Mouse (Mus musculus) limb, embryonic 11.5 days (tissue): ENCODE results near the gene Trpm3. TPM values are rescaled to one million over a fixed set of nuclear protein-coding genes. Genes with fewer than 3 reads are reported as not detected.

Experiments used
- ATAC-seq: fragments of 200-750 bp; cut with Nextera tagmentation; 2 replicates; pipeline ENCODE4 v1.8.0; 2017; ENCODE audit warnings: low read depth; ENCODE audit not compliant: insufficient number of reproducible peaks, low FRiP score, low TSS enrichment
- DNase-seq: peaks from one replicate; pipeline ENCODE4 v3.0.0-alpha.2; 2015; ENCODE audit warnings: low spot score
- H3K27ac ChIP-seq: fragments of 300-500 bp; sonication (generic); replicated peaks from 2 replicates; pipeline ENCODE4 v1.5.1; 2014; ENCODE audit warnings: low read depth, mild to moderate bottlenecking, low read length
- H3K27me3 ChIP-seq: fragments of 300-500 bp; sonication (generic); 2 replicates; pipeline ENCODE4 v1.6.1; 2014; ENCODE audit warnings: mild to moderate bottlenecking, low read length, mixed read lengths; ENCODE audit not compliant: control insufficient read depth, insufficient read depth
- H3K36me3 ChIP-seq: fragments of 300-500 bp; sonication (generic); 2 replicates; pipeline ENCODE4 v1.6.1; 2014; ENCODE audit warnings: mild to moderate bottlenecking, low read length, moderate library complexity, mixed read lengths; ENCODE audit not compliant: control insufficient read depth, insufficient read depth
- H3K4me1 ChIP-seq: fragments of 300-500 bp; sonication (generic); 2 replicates; pipeline ENCODE4 v1.6.1; 2014; ENCODE audit warnings: low read length, mixed read lengths; ENCODE audit not compliant: control insufficient read depth, insufficient read depth
- H3K4me2 ChIP-seq: fragments of 300-500 bp; sonication (generic); 2 replicates; pipeline ENCODE4 v1.6.1; 2014; ENCODE audit warnings: low read depth, mild to moderate bottlenecking, moderate library complexity; ENCODE audit not compliant: severe bottlenecking
- H3K4me3 ChIP-seq: fragments of 300-500 bp; sonication (generic); 2 replicates; pipeline ENCODE4 v1.5.1; 2014; ENCODE audit warnings: low read depth, low read length
- H3K9ac ChIP-seq: fragments of 300-500 bp; sonication (generic); 2 replicates; pipeline ENCODE4 v1.6.1; 2014; ENCODE audit warnings: mild to moderate bottlenecking, low read length
- H3K9me3 ChIP-seq: fragments of 300-500 bp; sonication (generic); 2 replicates; pipeline ENCODE4 v1.6.1; 2016; ENCODE audit warnings: low read length; ENCODE audit not compliant: control insufficient read depth
- WGBS: fragments of 180-500 bp; shearing (Covaris S2); extraction: QIAGEN DNeasy Blood & Tissue Kit; methylation state at CpG from one replicate; pipeline ENCODE4 v1.1.7; 2014; 5-methylcytosine and 5-hydroxymethylcytosine counted together
- polyA plus RNA-seq: library from polyadenylated mRNA; unstranded; fragments of >200 nt; fragmentation: Nextera tagmentation; extraction: Ambion mirVana; gene quantifications from 2 replicates; pipeline ENCODE4 v1.2.1, GENCODE M21; 2014

Trpm3 gene
- polyA plus RNA-seq, 1 experiment from 2014 or later: 1.7 TPM

DNA sequence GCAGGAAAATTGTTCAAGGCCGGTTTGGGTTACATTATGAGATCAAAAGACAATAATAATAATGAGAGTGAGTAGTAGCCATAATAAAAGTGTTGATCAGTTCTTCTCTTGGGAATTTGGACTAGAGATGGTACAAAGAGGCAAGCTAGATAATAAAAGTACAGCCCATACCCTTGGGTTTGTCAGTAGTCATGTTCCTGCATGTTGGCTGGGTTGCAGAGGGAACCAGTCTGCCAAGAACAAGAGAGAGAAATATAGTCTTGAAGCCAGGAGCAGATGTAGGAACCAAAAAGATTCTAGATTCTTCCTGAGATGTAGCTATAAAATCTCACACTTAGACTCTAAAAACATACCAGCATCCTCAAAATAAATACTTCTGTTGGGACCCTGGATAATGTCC is 861.4 kb downstream of the Trpm3 start:
- Histone ChIP-seq H3K27me3 (no peaks in the 10 kb centered on the region), H3K4me2 (no peak overlapping the region), H3K4me1 (no peaks in the 10 kb centered on the region), H3K9me3 (no peaks in the 10 kb centered on the region), H3K27ac (no peak overlapping the region), H3K4me3 (no peak overlapping the region), H3K36me3 (no peaks in the 10 kb centered on the region), H3K9ac (no peak overlapping the region)
- no peak for ATAC-seq
- 91% methylated on average over 1 of the region's 1 CpGs for WGBS
- no peak for DNase-seq

DNA sequence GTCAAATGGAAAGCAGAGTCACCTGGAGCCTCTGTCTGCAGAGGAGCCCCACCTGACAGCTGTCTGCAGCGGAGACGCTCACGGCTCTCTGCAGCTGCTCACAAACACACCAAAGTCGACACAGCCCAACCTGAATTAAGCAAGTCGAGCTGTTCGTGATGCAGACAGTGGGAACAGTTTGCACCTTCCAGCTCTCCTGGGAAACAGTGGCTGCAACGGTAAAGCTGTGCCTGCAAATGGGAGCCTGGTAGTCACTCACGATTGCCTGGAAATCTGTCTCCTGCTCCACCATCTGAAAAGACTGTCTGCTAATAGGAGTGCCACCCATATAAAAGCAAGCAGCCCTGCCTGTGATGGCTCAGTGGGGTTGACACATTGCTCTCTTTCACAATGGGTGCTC is 865.0 kb downstream of the Trpm3 start:
- no peak for ATAC-seq
- WGBS: 29% methylated on average over 8 of the region's 8 CpGs
- H3K36me3 ChIP-seq: no peaks in the 10 kb centered on the region
- H3K4me1 ChIP-seq: no peaks in the 10 kb centered on the region
- H3K27me3 ChIP-seq: no peaks in the 10 kb centered on the region
- H3K9me3 ChIP-seq: no peaks in the 10 kb centered on the region
- H3K9ac ChIP-seq: no peak overlapping the region
- DNase-seq: no peak
- H3K4me3 ChIP-seq: no peak overlapping the region
- H3K4me2 ChIP-seq: no peak overlapping the region
- no peak overlapping the region for H3K27ac ChIP-seq

DNA sequence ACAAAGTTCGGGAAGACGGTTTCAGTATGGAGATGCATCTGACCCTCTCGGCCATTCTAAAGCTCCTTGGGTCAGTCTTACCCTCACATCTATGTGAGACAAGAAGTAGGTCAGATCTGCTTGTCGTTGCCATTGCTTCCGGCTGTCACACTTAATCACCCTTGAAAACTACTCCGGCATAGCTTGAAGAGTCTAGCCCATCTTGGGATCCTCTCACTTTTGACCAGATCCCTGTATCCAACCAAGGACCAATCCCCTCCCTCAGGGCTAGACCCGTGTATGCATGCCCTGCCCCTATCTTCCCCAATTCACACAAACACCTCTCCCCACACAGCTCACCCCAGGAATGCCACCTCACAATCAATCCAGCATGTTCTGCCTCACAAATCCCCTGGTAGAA is 867.0 kb downstream of the Trpm3 start:
- DNase-seq: no peak
- H3K27ac ChIP-seq: no peak overlapping the region
- no peaks in the 10 kb centered on the region for H3K4me1 ChIP-seq
- H3K27me3 ChIP-seq: no peaks in the 10 kb centered on the region
- no peak for ATAC-seq
- WGBS: 90% methylated on average over 7 of the region's 7 CpGs
- H3K4me2 ChIP-seq: no peak overlapping the region
- no peaks in the 10 kb centered on the region for H3K9me3 ChIP-seq
- H3K4me3 ChIP-seq: no peak overlapping the region
- no peaks in the 10 kb centered on the region for H3K36me3 ChIP-seq
- no peak overlapping the region for H3K9ac ChIP-seq

DNA sequence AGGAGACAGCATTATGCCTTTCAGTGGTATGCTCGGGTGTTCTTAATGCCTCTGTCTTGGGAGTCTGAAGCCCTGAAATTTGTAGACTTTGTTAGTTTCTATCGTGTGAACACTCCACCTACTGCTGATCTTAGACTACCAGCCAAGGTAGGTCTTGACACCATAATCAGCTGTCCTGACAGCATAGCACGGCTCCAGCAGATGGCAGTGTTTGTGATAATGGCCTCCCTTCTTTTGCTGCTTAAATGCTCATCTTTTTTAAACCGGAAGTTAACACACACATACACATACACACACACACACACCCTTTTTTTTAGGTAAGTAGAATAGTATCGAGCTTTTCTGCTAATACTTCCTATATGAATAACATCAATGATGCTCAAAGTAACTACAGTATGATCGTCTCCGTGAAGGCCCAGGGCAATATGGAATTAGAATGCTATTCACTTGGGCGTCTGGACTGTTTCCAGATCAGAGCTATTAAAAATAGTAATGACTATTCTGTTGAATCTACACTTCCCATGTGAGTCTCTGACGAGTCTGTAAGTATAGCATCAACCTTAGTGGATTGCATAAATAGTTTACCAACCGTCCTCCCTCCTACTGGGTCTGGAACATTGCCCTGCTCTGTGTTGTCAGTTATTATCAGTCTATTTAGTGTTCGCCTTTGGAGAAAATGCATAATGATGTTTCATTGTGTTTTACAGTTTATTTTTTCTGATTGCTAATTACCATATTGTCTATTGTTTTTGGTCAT is 867.8 kb downstream of the Trpm3 start:
- Histone ChIP-seq H3K27ac (no peak overlapping the region), H3K9ac (no peak overlapping the region), H3K27me3 (no peaks in the 10 kb centered on the region), H3K36me3 (no peaks in the 10 kb centered on the region), H3K4me3 (no peak overlapping the region), H3K9me3 (no peaks in the 10 kb centered on the region), H3K4me2 (no peak overlapping the region), H3K4me1 (no peaks in the 10 kb centered on the region)
- 77% methylated on average over 11 of the region's 11 CpGs for WGBS
- ATAC-seq: no peak
- no peak for DNase-seq

DNA sequence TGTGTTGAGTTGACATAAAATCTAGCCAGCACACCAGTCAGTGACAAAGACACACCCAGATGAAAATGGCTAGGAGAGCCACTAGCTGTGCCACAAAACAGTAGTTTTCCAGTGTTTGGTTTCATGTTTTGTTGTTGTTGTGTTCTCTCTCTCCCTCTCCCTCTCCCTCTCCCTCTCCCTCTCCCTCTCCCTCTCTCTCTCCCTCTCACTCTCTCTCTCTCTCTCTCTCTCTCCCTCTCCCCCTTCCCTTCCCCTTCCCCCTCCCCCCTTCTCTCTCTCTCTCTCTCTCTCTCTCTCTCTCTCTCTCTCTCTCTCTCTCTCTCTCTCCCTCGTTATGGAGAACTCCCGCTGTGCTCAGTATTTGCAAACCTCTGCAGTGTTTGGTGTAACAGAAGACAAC is 874.8 kb downstream of the Trpm3 start:
- no peaks in the 10 kb centered on the region for H3K36me3 ChIP-seq
- no peak for DNase-seq
- WGBS: no CpG with 5 or more reads among the region's 2 CpGs
- no peak overlapping the region for H3K27ac ChIP-seq
- ATAC-seq: no peak
- no peak overlapping the region for H3K4me2 ChIP-seq
- no peaks in the 10 kb centered on the region for H3K9me3 ChIP-seq
- no peak overlapping the region for H3K4me3 ChIP-seq
- no peaks in the 10 kb centered on the region for H3K27me3 ChIP-seq
- H3K4me1 ChIP-seq: no peaks in the 10 kb centered on the region
- no peak overlapping the region for H3K9ac ChIP-seq

DNA sequence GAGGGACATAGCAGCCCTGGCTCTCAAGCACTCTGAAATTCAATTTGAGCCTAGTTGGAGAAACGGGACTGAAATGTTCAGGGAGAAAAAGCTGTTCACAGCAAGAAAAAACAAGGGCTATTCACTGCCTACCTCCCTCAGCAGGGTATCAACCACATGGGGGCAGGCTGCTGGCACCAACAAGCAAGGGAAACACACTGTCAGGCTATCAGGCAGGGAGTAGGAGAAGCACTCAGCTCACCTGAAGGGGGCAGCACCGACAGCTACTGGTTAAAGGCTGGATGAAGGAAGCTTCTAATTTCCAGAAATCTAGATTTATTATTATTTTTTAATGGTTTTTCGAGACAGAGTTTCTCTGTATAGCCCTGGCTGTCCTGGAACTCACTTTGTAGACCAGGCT is 876.7 kb downstream of the Trpm3 start:
- no peaks in the 10 kb centered on the region for H3K4me1 ChIP-seq
- ATAC-seq (no peak), DNase-seq (peak; percentile 29)
- H3K27me3 ChIP-seq: no peaks in the 10 kb centered on the region
- H3K27ac ChIP-seq: no peak overlapping the region
- no peak overlapping the region for H3K4me3 ChIP-seq
- no peaks in the 10 kb centered on the region for H3K9me3 ChIP-seq
- H3K36me3 ChIP-seq: no peaks in the 10 kb centered on the region
- no peak overlapping the region for H3K4me2 ChIP-seq
- WGBS: 49% methylated on average over 3 of the region's 3 CpGs
- no peak overlapping the region for H3K9ac ChIP-seq

DNA sequence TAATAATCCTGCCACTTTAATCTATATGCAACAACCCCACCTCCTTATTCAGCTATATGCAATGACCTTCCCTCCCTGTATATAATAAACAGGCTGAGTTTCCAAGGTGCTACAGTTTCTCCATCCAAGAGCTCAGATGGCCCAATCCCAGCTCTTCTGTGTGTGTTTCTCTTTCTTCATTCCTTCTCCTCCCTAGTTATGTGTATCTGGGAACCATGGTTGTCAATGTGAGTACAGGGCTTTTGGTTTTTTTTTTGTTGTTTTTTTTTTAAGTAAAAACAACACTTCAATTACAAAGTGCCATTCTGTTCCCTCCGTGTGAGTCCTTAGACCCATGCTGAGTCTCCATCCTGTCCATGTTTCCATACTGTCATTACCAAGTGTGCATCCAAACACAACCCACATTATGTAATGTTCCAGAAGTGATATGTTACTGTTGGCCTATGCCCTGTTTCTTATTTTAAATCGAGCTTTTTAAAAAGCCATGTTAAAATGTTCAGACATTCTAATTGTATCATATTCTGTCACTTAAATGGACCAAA is 879.4 kb downstream of the Trpm3 start:
- Histone ChIP-seq H3K9me3 (no peaks in the 10 kb centered on the region), H3K36me3 (no peaks in the 10 kb centered on the region), H3K4me3 (no peak overlapping the region), H3K4me2 (no peak overlapping the region), H3K9ac (no peak overlapping the region), H3K27me3 (no peaks in the 10 kb centered on the region), H3K4me1 (no peaks in the 10 kb centered on the region), H3K27ac (no peak overlapping the region)
- ATAC-seq (no peak), DNase-seq (no peak)
- 75% methylated on average over 2 of the region's 2 CpGs for WGBS

DNA sequence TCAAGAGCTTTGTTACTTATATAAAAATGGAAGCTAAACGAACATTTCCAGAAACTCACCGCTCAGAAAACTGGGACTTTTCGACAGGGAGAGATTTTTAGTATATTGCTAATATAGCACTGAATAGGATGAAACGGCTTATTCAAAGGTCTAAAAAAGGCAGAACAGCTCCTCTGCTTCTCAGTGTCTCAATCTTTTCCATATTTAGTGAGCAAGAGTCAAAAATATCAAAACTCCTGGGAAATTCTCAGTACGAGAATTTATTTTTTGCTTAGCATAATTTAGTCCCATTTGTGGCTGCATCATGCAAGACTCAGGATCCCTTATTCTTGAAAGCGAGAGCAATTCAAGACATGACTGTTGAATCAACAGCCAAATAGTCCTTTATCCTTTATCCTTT is 884.1 kb downstream of the Trpm3 start:
- no peak overlapping the region for H3K9ac ChIP-seq
- H3K4me3 ChIP-seq: no peak overlapping the region
- H3K36me3 ChIP-seq: no peaks in the 10 kb centered on the region
- H3K27ac ChIP-seq: no peak overlapping the region
- no peaks in the 10 kb centered on the region for H3K27me3 ChIP-seq
- no peak for DNase-seq
- no peaks in the 10 kb centered on the region for H3K9me3 ChIP-seq
- no peak for ATAC-seq
- 93% methylated on average over 6 of the region's 6 CpGs for WGBS
- H3K4me2 ChIP-seq: no peak overlapping the region
- no peaks in the 10 kb centered on the region for H3K4me1 ChIP-seq
